8 mouse cellular contexts compared by ENCODE assay signal in genomic region chr14:20701554-20701953, GRCm38 (mm10). TPM values are rescaled to one million over a fixed set of nuclear protein-coding genes. Genes with fewer than 3 reads are reported as not detected.
A peak's percentile ranks its signal among the peaks of the same experiment; 100 is the strongest.
DNase-seq lines count a peak whose midpoint lies in the region; ATAC-seq lines count a peak whose summit lies in the region.

No protein-coding gene starts in this region.

- no peaks in the 10 kb centered on the region for H3K9me3 ChIP-seq in heart, embryonic 11.5 days (replicated peaks; ENCODE audit: control insufficient read depth, low read length)
- no peaks in the 10 kb centered on the region for H3K9me3 ChIP-seq in forebrain, embryonic 15.5 days
- no peaks in the 10 kb centered on the region for H3K9me3 ChIP-seq in liver, embryonic 15.5 days (replicated peaks)

- peak overlapping the region; percentile 81 for H3K4me3 ChIP-seq in heart, embryonic 11.5 days (ENCODE audit: low read depth, low read length)
- H3K4me3 ChIP-seq in forebrain, embryonic 15.5 days = peak overlapping the region; percentile 91; the same call in 1 of the 2 replicates
- H3K4me3 ChIP-seq in liver, embryonic 15.5 days (replicated peaks) = peak overlapping the region; percentile 95

- no peak overlapping the region; the same call in 1 of the 2 replicates for H3K27ac ChIP-seq in heart, embryonic 11.5 days (ENCODE audit: low read depth, low read length)
- no peak overlapping the region for H3K27ac ChIP-seq in forebrain, embryonic 15.5 days (replicated peaks)
- no peak overlapping the region for H3K27ac ChIP-seq in liver, embryonic 15.5 days (replicated peaks)

- no peak for DNase-seq in heart, postnatal 10 days
- DNase-seq in CD4-positive helper T cell, adult 2 months (ENCODE audit: low read depth, low spot score) = peak; percentile 17
- no peak for DNase-seq in frontal cortex, postnatal 10 days (ENCODE audit: low spot score in 2 of 2)
- no peak for DNase-seq in cerebellum, adult 11 months
- DNase-seq in adrenal gland, adult (ENCODE audit: inconsistent age in 2 of 2, low spot score in 1 of 2) = no peak

- 80% methylated on average over 8 of the region's 8 CpGs for WGBS in heart, embryonic 11.5 days (ENCODE audit: insufficient replicate concordance)
- WGBS in forebrain, embryonic 15.5 days = 76% methylated on average over 8 of the region's 8 CpGs
- 68% methylated on average over 8 of the region's 8 CpGs for WGBS in liver, embryonic 15.5 days (ENCODE audit: insufficient replicate concordance)

- H3K4me2 ChIP-seq in heart, embryonic 11.5 days = peak overlapping the region; percentile 63
- peak overlapping the region; percentile 58 for H3K4me2 ChIP-seq in forebrain, embryonic 15.5 days (replicated peaks)
- peak overlapping the region; percentile 81 for H3K4me2 ChIP-seq in liver, embryonic 15.5 days

- intact Hi-C loops in heart, postnatal 10 days (cut with DNase I) = no loop called here

- H3K36me3 ChIP-seq in heart, embryonic 11.5 days (ENCODE audit: control insufficient read depth, insufficient read depth, low read length) = peaks cover 5% of the 10 kb centered on the region; the same call in 1 of the 2 replicates
- H3K36me3 ChIP-seq in forebrain, embryonic 15.5 days = peaks cover 19% of the 10 kb centered on the region
- H3K36me3 ChIP-seq in liver, embryonic 15.5 days (replicated peaks) = peaks cover 29% of the 10 kb centered on the region

- peak overlapping the region; percentile 96 for H3K9ac ChIP-seq in heart, embryonic 11.5 days (ENCODE audit: low read depth, low read length)
- peak overlapping the region; percentile 88 for H3K9ac ChIP-seq in forebrain, embryonic 15.5 days (replicated peaks)
- H3K9ac ChIP-seq in liver, embryonic 15.5 days = peak overlapping the region; percentile 16; the same call in 1 of the 2 replicates

- no peak for ATAC-seq in heart, embryonic 11.5 days (replicated peaks; ENCODE audit: insufficient number of reproducible peaks, low FRiP score, low TSS enrichment)
- no peak for ATAC-seq in forebrain, embryonic 15.5 days (replicated peaks)
- no peak for ATAC-seq in liver, embryonic 15.5 days (ENCODE audit: insufficient read depth)

- H3K4me1 ChIP-seq in heart, embryonic 11.5 days (ENCODE audit: control insufficient read depth, insufficient read depth, low read length) = peaks cover 24% of the 10 kb centered on the region
- H3K4me1 ChIP-seq in forebrain, embryonic 15.5 days = peaks cover 70% of the 10 kb centered on the region
- H3K4me1 ChIP-seq in liver, embryonic 15.5 days (replicated peaks) = peaks cover 67% of the 10 kb centered on the region

- no peaks in the 10 kb centered on the region for H3K27me3 ChIP-seq in heart, embryonic 11.5 days (ENCODE audit: control insufficient read depth, insufficient read depth, low read length)
- no peaks in the 10 kb centered on the region for H3K27me3 ChIP-seq in forebrain, embryonic 15.5 days
- no peaks in the 10 kb centered on the region for H3K27me3 ChIP-seq in liver, embryonic 15.5 days

RNA-seq across cellular contexts. Expression of gene Chchd1, which starts 1.3 kb away (rescaled TPM):
- polyA plus RNA-seq in heart, embryonic 11.5 days (2014; fragmentation: Nextera tagmentation; extraction: Ambion mirVana) = 221 and 230 TPM in 2 replicates
- 10 to 100 TPM; 83.7 to 91.9 TPM for total RNA-seq in heart, postnatal 10 days (2021)
- 213 TPM in 2 replicates for polyA plus RNA-seq in forebrain, embryonic 15.5 days (2015; fragmentation: Nextera tagmentation; extraction: Ambion mirVana)
- polyA plus RNA-seq in liver, embryonic 15.5 days (2015; fragmentation: Nextera tagmentation; extraction: Ambion mirVana) = 70.8 and 89.3 TPM in 2 replicates

RNA-seq across cellular contexts. Expression of gene Zswim8, which starts 5.8 kb away (rescaled TPM):
- 23.4 and 24.1 TPM in 2 replicates for polyA plus RNA-seq in heart, embryonic 11.5 days (2014; fragmentation: Nextera tagmentation; extraction: Ambion mirVana)
- total RNA-seq in heart, postnatal 10 days (2021) = 10 to 100 TPM; 68.7 to 71.7 TPM
- 46.1 and 47.1 TPM in 2 replicates for polyA plus RNA-seq in forebrain, embryonic 15.5 days (2015; fragmentation: Nextera tagmentation; extraction: Ambion mirVana)
- polyA plus RNA-seq in liver, embryonic 15.5 days (2015; fragmentation: Nextera tagmentation; extraction: Ambion mirVana) = 5.0 and 5.8 TPM in 2 replicates

RNA-seq across cellular contexts. Expression of gene Fut11, which starts 6.8 kb away (rescaled TPM):
- 13.4 and 18.8 TPM in 2 replicates for polyA plus RNA-seq in heart, embryonic 11.5 days (2014; fragmentation: Nextera tagmentation; extraction: Ambion mirVana)
- total RNA-seq in heart, postnatal 10 days (2021) = 10 to 100 TPM; 11.1 to 11.6 TPM
- 23.1 and 23.9 TPM in 2 replicates for polyA plus RNA-seq in forebrain, embryonic 15.5 days (2015; fragmentation: Nextera tagmentation; extraction: Ambion mirVana)
- polyA plus RNA-seq in liver, embryonic 15.5 days (2015; fragmentation: Nextera tagmentation; extraction: Ambion mirVana) = 6.3 and 7.3 TPM in 2 replicates

RNA-seq across cellular contexts. Expression of gene Sec24c, which starts 27.4 kb away (rescaled TPM):
- 78.1 and 84.6 TPM in 2 replicates for polyA plus RNA-seq in heart, embryonic 11.5 days (2014; fragmentation: Nextera tagmentation; extraction: Ambion mirVana)
- 100 to 1,000 TPM; 103 to 105 TPM for total RNA-seq in heart, postnatal 10 days (2021)
- 83.9 and 85.5 TPM in 2 replicates for polyA plus RNA-seq in forebrain, embryonic 15.5 days (2015; fragmentation: Nextera tagmentation; extraction: Ambion mirVana)
- polyA plus RNA-seq in liver, embryonic 15.5 days (2015; fragmentation: Nextera tagmentation; extraction: Ambion mirVana) = 35.3 and 40.6 TPM in 2 replicates

RNA-seq across cellular contexts. Expression of gene Ndst2, which starts 32.8 kb away (rescaled TPM):
- polyA plus RNA-seq in heart, embryonic 11.5 days (2014; fragmentation: Nextera tagmentation; extraction: Ambion mirVana) = 18.7 and 19.1 TPM in 2 replicates
- total RNA-seq in heart, postnatal 10 days (2021) = 10 to 100 TPM; 15.5 to 18.3 TPM
- 15.7 and 16.9 TPM in 2 replicates for polyA plus RNA-seq in forebrain, embryonic 15.5 days (2015; fragmentation: Nextera tagmentation; extraction: Ambion mirVana)
- polyA plus RNA-seq in liver, embryonic 15.5 days (2015; fragmentation: Nextera tagmentation; extraction: Ambion mirVana) = 16.3 and 17.5 TPM in 2 replicates

Comparison
In these comparisons a context has a peak if more than half of its experiments do, and no peak if none do; other contexts are left out.
1. H3K9ac ChIP-seq: peak in every context shown above with its lines; median percentile 96 in heart, embryonic 11.5 days; 88 in forebrain, embryonic 15.5 days; 16 in liver, embryonic 15.5 days.